Mouse (Mus musculus) kidney, adult 8-10 months (tissue): ENCODE results near the gene Itk.

Source experiments
- DNase-seq, 2 experiments: peaks; one replicate each; pipeline ENCODE4 v3.0.0; 2022

Itk gene

DNA sequence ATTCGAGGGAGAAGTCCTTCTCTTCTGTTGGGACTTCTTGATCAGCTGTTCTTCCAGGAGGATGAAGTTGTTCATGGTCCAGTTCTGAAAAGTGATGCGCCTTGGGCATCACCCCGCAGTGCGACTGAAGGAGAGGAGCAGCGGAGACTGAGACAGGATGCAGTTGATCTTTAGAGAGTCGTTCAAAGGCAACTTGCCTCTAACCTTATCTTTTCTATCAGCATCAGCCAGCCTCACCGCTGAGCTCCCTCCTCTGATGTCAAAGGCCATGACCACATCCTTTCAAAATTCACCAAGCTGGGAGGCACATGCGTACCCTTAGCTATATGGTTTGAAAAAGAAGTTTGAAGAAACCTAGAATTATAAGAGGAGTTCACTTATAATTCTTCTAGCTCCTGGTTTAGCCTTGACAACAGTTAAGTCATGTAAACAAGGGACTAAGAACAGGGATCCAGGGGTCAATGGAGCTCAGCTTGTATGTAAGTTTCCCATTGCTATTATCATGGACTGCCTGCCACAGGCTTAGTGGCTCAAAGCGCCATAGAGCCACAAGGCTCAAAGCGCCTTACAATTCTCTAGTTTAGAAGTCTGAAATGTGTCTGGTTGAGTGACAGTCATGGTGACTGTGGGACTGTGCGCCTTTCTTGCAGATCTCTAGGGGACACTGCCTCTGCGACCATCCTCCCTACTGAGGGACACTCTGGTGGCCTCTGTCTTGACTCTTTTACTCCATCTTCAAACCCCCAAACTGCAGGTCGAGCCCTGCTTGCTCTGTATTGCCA, at the start of gene Itk:
Gene Itk (minus strand): TSS at position 180 of the 782 bp plus-strand sequence.
- no peak for DNase-seq

DNA sequence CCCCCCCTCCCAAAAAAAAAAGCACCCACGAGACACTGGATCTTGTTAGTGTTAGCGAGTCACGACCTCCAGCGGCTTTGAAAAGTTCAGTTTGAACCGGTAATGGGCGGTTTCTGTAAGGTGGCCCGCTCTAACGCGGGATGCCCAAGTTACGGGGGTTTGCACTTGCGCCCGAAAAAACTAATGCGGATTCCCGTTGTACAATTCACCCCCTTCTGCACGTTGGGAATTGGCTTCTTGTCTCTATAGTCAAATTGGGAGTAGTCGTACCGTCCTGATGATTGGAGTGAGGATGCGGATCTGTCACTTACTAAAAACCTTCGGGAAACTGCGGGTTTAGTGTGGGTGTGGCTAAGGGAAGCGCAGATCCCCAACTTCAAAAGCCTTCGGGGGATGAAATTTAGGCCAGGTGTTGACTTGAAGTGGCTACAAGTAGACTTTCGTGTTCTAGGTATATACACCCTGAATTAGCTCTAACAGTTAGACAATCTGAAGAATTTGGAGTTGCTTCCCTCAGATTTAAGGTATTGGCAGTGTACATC, 48.2 kb upstream of the Itk start:
- peak in 1 of 2 experiments; percentile 35 for DNase-seq

DNA sequence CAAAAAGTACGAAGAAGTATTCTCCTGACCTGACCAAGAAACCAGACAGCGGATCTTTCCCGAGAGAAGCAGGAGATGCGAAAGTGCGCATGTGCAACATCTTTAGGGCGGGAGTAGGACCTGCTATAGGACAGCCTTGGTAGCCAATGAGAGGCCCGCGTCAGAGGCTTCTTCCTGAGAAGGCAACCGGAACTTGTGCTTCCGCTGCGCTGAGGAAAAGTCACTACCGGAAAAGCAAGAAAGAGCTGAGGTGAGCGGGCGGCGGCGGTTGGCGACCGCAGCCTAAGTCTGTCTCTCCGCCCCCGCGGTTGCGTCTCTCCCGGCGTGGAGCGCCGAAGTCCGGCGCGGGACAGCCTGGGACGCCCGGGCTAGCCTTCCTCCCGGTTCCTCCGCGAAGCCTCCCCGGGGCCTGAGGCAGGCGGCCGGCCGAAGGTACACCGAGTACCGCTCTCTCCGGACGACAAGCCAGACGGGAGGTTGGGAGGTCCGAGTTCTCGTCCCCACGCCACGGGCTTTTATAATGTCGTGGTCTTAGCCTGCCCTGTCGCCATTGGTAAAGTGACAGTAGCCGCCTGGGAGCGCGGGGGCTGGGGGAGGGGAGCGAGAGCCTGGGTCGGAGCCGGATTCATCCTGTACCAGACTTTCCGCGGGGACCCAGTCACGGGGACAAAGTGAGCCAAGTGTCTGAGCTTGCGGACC, 47.6 kb upstream of the Itk start, which contains the start of gene Med7:
Gene Med7 (plus strand): TSS at position 166 of the 699 bp plus-strand sequence.
- peak; percentile 96 to 97 for DNase-seq

DNA sequence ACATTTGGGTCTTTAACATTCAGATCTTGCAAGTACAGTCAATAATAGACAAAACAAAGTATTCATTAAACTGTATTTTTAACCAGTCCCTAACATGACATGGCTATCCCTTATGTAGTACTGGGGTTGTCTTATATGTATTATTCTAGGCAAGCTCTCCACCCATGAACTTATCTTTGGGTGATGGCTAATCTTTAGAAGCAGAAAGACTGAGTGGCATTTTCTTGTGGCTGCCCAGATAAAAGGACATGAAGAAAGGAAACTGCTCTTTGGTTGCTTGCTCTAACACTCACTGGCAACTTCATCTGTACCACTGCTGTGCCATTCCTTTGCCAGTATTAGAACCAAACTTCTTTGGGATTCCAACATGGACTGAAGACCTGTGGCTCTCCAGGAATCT, 46.0 kb upstream of the Itk start:
- DNase-seq = no peak

DNA sequence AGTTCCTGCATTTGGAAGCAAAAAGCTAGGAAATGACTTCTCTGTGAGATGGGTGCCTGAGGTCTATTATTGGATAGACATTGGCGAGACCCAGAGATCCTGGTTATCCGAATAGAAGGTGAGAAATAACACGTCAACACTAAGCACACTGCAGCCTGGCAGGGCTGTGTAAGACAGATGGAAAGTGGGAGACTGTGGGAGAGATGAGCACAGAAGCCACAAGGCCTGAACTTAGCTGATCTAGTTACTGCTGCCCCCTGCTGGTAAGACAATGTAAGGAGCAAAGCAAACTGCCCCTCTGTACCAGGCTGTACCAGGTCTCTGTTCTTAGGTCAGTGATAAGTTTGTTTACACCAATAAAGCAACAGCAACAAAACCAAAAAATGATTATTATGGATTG, 41.8 kb upstream of the Itk start:
- DNase-seq = peak; percentile 61 to 75

GRCm38 (mm10) chr11:46430123-46430522, 40.8 kb upstream of the Itk start:
- DNase-seq = no peak

DNA sequence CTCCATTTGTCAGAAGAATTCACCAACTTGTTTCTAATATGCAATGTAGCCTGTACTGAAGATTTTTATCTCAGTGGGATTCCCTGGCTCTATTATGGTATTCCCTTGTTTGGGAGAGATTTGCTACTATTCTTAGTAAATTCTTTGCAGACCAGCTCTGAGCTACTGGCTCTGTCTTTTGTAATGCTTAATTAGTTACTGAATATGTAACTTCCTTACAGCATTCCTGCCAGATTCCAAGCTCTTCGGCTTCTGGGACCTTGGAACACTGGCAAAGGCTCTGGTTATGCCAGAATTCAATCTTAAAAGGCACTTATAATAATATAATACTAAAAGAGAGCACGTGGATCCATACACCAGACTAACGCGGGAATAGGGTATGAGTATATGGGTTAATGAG, 38.8 kb upstream of the Itk start:
- peak; percentile 30 to 32 for DNase-seq

- no peak for DNase-seq
These were observed 32.0 kb upstream of the Itk start for GRCm38 (mm10) chr11:46421086-46421888.

DNA sequence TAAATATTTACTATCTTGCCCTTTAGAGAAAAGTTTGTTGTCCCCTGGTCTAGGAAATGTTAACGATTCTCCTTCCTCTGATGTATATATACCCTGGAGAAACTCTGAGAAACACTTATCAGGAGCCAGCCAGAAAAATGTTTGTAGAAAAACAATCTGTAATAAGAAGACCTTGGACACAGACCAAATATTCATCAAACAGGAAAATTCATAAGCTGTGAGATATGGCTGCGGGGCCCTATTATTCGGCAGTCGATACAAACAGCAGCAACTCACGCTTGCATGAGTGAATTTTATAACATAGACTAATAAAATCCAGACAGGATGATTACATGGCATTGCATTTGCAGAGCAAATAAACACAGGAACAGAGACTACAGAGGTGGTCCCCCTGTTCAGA, 29.5 kb upstream of the Itk start:
- no peak for DNase-seq

DNA sequence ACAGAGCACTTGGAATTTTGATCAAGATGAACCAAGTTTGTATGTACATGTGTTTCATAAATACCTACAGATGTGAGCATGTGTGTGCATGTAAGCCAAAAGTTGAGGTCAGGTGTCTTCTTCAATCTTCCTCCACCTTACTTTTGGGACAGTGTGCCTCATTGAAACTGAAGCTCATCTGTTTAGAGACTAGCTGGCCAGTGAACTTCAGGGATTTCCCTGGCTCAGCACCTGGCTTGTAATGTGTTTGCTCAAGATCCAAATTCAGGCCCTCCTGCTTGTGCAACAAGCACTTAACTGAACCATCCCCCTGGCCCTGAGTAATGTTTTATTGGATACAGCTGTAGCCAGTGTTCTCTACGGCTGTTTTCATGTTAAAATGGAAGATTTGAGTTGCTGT, 29.1 kb upstream of the Itk start:
- no peak for DNase-seq

- DNase-seq = no peak
These were observed 20.8 kb upstream of the Itk start for GRCm38 (mm10) chr11:46410018-46410563.

DNA sequence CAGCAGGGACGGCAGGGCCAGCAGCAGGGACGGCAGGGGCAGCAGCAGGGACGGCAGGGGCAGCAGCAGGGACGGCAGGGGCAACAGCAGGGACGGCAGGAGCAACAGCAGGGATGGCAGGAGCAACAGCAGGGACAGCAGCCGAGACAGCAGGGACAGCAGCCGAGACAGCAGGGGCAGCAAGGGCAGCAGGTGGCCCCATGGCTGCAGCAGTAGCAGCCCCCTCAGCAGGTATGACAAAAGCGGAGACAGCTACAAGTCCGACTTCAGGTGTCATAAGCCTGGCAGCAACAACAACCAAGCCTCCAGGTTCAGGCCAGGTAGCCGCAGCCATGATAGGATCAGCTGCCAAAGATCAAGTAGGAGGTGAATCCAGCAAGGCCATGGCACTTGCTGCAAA, 17.4 kb upstream of the Itk start:
- DNase-seq = no peak

DNA sequence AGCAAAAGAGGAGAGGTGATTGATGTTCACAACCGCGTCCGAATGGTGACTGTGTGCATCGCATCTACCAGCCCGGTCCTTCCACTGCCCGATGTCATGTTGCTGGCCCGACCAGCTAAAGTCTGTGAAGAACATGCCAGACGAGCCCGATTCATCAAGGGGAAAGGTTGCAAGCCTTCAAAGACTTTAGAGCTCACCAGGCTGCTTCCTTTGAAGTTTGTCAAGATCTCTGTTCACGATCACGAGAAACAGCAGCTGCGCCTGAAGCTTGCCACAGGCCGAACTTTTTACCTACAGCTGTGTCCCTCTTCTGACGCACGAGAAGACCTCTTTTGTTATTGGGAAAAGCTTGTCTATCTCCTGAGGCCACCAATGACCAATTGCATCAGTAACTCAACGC, 15.7 kb upstream of the Itk start:
- DNase-seq = no peak

GRCm38 (mm10) chr11:46401555-46401954, 12.2 kb upstream of the Itk start:
- no peak for DNase-seq

GRCm38 (mm10) chr11:46398933-46399383, 9.6 kb upstream of the Itk start:
- no peak for DNase-seq

- no peak for DNase-seq
These were observed 9.2 kb upstream of the Itk start for GRCm38 (mm10) chr11:46398473-46398872.

GRCm38 (mm10) chr11:46397900-46398299, 8.6 kb upstream of the Itk start:
- no peak for DNase-seq

- no peak for DNase-seq
These were observed 7.5 kb upstream of the Itk start for GRCm38 (mm10) chr11:46396860-46397179.

DNA sequence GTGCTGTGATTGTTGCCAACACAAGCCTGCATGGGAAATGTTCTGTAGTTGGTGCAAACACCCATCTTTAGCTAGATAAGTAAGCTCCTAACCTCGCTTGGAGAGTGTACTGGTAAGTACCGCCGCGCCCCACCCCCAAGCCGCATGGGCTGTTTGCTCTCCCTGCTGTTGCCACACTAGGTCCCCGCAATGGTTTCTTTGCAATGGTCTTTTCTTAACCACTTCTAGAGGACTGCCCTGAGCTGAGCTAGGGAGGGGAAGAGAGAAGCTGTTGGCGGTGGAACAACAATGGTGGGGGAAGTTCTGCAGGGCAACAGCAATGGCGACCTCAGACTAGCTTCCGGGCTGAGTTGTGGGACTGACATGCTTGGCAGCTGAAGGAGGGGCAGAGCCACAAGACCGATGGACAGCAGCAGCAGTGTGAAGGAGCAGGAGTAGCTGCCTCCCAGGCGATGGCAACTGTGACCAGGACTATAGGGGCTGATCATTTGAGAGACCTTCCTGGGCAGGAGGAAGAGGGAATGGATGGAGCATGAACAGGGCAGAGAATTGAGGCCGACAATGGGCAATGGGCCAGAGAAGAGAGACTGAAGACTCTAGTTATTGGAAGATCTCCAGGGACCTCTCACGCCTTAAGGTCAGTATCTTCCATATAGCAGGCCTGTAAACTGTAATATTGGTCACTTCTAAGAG, 7.0 kb upstream of the Itk start, which contains the start of gene Fam71b:
Gene Fam71b (plus strand): TSS at position 393 of the 693 bp plus-strand sequence.
- no peak for DNase-seq

GRCm38 (mm10) chr11:46395698-46396097, 6.4 kb upstream of the Itk start:
- no peak for DNase-seq

GRCm38 (mm10) chr11:46395088-46395487, 5.8 kb upstream of the Itk start:
- no peak for DNase-seq

DNA sequence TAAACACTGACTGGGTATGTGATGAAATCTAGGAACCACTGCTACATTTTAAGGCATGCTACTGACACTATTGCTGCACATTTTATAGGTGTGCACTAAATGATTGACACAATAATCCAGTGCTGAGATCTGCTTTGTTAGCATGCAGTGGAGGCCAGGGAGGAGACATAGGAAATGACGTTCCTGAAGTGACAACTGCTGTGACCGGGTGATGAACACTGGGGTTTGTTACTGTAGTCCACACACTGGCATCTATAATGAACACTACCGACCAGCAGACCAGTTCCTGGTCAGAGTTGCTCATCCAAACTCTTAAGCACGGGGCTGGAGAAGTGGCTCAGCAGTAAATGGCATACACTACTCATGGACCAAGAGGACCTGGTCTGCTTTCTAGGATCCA, 4.1 kb upstream of the Itk start:
- no peak for DNase-seq
